Mouse (Mus musculus) right cerebral cortex, postnatal 36 days (tissue): ENCODE results near the gene Psmb9.

Source experiments
- DNase-seq, 2 experiments: peaks; one replicate each; pipeline ENCODE4 v3.0.0; 2022; ENCODE audit warnings: low spot score in 2 of 2, mixed read lengths in 1 of 2

The Psmb9 gene

GRCm38 (mm10) chr17:34138655-34139054 is 48.9 kb downstream of the Psmb9 start:
- no peak for DNase-seq

GRCm38 (mm10) chr17:34137601-34138000 is 50.0 kb downstream of the Psmb9 start:
- no peak for DNase-seq

DNA sequence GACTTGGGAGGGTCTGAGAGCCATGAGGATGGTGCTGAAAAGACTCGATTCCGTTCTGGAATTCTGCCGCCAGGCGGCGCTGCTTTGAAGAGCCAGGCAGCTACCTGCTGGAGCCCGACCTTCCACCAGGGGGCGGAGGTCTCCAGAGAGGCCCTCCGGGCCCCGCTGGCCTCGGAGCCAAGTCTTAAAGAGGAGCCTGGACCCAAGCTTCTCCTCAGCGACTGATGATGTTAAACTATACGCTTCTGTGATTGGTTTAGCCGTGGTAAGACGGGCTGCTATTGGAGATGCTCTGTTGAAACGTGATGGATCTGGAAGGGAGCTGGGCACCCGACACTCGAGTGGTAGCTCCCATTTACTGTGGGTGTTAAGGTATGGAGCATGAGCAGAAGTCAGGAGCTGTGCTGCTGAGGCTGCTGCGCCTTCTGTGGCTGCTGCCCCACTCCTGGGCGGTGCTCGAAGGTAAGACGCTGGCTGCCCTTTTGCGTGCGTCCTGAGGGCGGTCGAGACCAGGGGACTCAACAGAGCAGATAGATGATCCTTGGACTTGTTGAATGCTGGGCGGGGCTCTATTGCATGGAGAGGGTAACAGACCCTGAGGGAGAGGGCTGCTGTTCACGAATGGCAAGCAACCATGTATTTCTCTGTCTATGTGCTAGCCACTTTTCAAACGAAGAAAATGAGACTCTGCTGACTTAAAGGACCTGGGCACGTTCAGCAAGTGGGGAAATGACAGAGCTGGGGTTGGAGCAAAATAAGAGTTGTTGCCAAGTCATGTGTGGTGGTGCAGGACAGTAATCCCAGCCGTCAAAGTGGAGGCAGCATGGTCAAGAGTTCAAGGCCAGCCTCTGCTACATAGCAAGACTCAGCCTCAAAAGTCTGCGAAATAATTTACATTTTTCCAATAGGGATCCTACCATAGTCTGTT is 52.0 kb downstream of the Psmb9 start:
- peak; percentile 96 to 98 for DNase-seq

- no peak for DNase-seq
These were observed 53.1 kb downstream of the Psmb9 start for GRCm38 (mm10) chr17:34134451-34134850.

- DNase-seq: no peak
These were observed 54.3 kb downstream of the Psmb9 start for GRCm38 (mm10) chr17:34133289-34133688.
